Mouse (Mus musculus) lung, adult 2 months (tissue): ENCODE results near the gene Mcf2l.

ENCODE experiments used
- CTCF ChIP-seq: fragments of 200-500 bp; IDR thresholded peaks from 2 replicates; pipeline ENCODE4 v1.5.1; 2011; ENCODE audit warnings: mild to moderate bottlenecking, low read length, control low read depth; ENCODE audit not compliant: insufficient read depth
- POLR2A ChIP-seq: fragments of 200-500 bp; IDR thresholded peaks from 2 replicates; pipeline ENCODE4 v1.6.1; 2011; ENCODE audit warnings: low read depth, mild to moderate bottlenecking, control low read depth, low read length, borderline replicate concordance; ENCODE audit errors: extremely low read depth

DNA sequence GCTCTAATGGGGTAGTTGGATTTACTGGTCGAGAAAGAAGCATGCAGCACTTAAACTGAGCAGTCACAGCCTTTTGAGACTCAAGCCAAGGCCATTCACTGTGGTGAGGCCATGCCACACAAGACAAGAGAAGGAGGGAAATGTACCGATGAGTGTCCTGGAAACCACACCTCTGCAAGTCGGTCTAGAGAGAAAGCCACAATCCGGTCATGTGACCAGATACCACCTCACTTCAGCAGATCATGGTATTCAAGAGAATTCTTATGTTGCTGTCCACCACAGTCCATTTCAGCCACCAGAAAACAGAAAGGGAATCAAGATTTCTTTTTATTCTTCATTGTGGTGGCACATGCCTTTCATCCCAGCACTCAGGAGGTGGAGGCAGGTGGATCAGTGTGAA is 167.9 kb downstream of the Mcf2l start:
- TF ChIP-seq CTCF, result no peak
- TF ChIP-seq POLR2A, result no peak
